Mouse (Mus musculus) spleen, postnatal 4 days (tissue): ENCODE data around the gene Tctn1.

Experiments
- DNase-seq, 2 experiments: peaks; one replicate each; pipeline ENCODE4 v3.0.0; 2022; ENCODE audit warnings: low spot score in 2 of 2

Tctn1 gene

DNA sequence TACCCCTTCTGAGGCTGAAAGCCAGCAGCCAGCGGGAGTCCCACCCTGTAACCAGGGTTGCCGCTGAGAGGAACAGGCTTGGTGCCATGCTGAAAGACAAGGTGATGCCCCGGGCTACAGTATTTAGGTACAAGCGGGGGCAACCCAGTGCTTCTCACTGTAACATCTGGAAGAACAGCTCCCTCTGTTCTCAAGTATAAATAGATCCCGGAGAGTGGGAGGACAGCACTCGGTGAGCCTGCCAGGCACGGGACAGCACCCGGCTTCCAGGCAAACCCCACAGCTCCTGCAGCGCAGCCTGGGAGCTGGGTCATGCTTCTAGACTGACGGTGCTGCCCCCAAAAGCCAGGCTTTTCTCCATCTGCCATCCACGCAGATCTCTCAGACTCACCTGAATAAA is 16.7 kb downstream of the Tctn1 start:
- DNase-seq: no peak

DNA sequence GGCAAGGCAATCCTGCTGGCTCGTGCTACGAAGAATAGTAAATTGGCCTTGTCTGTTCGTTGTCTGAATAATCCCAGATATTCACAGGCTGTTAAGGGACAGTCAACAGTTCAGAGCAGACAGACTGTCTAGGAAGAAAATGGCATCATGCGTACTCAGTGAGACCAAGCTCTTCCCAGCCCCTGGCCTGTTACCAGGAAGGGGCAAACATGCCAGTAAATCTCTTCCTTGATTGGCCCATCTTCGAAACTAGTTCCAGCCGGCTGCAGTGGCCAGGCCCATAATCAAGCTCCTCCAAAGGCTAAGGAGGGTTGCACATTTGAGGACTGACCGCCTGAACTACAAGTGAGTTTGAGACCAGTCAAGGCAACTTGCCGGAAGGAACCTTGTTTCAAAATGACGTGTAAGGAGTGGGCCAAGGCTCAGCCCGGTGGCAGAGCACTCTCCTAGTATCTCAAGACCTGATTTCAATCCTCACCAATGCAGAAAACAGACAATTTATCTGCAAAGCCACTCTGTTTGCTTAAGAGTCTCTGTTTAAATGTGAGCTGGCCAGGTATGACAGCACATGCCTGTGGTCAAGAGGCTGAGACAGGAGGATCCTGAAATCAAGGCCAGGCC is 17.6 kb downstream of the Tctn1 start:
- DNase-seq: no peak

DNA sequence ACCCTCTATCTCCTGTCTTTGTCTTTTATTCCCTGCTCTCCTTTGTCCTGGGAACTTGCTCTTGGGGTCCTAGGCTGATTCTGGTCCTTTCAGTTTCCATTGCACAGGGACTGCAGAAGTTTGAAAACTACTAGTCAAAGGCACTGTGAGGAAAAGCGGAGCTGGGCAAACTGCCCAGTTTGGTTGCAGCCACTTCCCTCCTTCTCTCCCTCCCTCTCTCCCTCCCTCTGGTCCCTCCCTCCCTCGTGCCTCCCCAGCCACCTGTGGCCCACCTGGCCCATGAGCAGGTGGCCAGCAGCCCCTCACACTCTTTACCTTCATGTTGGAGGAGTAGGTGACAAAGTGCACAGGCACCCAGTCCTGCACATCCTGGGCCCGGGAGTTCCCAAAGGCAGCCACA is 19.1 kb downstream of the Tctn1 start:
- DNase-seq: no peak

DNA sequence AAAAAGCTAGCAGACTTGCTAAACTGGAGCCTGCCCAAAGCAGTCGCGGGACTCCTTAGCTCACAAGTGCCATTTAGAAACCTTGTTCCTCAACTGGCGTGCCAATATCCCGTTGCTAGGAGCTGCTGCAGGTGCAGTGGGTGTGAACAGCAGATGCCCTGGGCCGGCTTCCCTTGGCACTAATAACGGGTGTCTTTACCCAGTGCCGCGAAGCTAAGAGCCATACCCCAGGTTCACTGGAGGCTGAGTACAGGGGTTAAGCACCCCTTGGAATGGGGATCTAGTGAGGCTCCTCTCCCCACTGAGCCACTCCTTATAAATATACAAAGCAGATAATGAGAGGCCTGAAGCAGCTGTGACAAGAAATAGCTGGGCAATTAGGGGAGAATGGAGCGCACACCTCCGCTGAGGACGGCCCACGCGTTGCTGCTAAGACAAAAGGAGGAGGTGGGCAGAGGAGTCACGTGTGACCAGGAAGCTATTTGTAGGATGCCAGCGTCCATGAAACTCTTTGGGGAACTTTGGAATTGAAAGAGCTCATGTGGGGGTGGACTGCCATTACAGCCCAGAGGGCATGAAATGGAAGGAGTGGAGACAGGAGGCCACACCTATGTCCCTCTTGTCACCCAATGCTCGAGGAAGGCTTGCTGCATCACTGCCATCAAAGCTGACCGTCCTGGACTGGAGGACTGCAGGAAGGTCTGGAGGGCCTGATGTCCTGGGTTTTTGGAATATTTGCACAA is 20.3 kb downstream of the Tctn1 start:
- DNase-seq: no peak

DNA sequence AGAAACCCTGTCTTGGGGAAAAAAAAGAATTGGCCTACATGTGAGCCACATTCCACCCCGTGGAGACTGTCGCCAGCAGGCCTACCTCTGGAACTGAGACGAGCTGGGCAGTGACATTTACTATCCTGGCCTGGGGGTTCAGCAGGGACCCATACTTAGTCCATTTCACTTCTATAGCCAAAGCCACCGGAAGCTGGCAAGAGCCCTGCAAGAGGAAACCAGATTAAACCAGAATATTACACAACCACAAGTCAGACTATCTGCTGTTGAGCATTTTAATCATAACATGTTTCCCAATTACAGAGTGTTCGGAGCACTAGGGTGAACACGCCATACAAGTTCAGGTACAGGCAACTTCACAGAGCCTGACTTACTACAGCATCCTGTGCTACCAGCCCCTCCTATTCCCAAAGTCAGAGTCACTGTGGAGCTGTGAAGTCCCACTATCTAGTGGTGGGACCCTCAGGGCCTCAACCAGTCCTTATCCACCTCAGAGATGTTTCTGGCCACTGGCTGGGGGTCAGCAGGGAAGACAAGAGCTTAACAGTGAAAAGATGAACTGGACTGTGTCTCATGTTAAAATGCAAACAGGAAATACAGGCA is 21.6 kb downstream of the Tctn1 start:
- no peak for DNase-seq

DNA sequence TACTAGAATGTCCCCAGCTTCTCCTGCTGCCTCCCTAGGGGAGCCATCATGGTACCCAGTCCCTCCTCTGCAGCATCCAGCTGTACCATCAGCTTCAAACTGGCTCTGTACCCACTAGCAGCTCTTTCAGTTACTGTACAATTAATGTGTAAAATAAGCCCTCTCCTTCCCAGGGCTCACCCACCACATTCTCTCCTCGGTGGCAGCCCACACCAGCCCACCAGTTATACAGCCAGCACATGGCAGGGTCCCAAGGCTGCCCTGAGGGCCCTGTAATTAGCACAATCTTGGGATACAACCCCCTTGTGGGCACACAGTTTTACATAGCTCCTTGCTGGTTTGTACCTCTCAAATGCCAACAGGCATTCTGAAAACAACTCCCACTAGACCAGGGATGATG is 23.3 kb downstream of the Tctn1 start:
- no peak for DNase-seq

DNA sequence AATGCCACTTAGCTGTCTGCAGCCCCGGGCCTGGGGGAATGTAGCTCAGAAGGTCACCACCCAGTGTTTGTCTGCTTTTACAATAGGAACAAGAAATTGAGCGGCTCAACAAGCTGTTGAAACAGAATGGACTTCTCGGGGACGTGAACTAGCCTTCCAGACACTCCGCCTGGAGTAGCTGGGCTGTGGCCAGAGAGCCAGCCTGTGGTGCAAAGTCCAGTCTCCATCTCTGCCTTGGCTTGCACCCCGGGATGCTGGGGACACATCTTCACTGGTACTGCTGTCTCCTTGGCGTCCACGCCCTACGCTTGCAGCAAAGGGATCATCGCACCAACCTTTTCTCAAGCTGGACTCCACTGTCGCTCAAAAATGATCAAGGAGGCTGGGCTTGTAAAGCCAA is 23.7 kb downstream of the Tctn1 start:
- DNase-seq: no peak

DNA sequence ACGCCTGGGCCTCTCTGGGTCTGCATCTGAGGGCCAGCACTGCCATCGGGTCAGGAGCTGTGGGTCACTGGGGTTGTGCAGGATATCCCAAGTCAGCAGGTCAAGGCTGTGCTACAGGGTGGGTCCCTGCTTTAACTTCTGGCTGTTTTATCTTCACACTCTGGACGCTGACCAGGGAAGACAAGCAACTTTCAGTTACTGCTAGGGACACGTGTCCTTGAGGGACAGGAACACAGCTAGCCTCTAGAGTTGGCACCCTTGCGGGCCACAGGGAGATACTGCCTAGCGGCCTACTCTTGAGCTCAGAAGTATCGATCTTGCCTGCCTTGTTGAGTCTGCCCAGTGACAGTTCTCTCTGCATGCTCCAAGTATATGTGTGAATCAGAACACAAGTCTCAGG is 24.6 kb downstream of the Tctn1 start:
- DNase-seq: no peak

DNA sequence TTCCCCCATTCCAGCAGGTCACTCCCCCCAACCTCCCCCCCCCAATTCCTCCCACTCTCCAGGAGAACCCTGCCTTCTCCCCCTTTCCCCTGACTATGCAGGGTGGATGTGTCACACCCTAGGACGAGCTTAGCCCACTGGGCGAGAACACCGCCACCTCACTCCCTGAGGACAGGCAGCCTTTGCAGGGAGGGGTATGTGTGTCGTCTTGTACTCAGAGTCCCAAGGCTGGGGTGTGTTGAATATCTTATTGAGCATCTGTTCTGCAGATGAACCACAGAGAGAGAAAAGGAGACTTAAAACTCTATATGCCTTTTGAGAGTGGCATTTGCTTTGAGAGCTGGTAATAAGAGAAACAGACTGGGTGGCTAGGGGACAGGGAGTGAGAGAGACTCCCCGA is 27.1 kb downstream of the Tctn1 start:
- no peak for DNase-seq

DNA sequence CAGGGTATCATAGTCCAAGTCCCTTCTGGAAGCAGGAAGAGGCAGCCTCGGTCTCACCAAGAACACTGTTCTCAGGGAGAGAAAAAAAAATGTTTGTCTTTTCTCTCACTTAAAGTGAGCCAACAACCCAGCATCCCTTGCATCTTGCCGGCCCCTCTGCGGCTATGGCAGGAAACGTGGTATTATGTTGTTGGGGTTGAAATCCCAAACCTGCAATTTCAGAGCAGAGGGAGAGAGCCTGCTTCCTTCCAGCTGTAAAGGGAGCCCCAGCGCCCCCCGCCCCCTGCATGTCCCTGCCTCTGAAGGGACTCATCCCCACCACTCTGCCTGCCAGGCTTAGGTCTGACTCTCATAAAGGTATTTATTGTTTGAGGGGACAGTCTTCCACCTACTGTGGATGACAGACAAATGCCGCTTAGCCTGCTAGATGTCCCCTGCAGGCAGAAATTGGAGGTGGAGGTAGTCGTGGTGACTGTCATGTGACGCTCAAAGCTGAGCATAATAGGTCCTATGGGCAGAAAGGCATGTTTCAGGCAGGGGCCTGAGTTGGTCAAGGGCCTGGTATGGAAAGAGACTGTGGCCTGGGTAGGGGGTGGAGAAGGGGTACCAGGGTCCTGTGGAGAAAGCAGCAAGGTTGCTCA is 28.9 kb downstream of the Tctn1 start:
- DNase-seq: no peak

DNA sequence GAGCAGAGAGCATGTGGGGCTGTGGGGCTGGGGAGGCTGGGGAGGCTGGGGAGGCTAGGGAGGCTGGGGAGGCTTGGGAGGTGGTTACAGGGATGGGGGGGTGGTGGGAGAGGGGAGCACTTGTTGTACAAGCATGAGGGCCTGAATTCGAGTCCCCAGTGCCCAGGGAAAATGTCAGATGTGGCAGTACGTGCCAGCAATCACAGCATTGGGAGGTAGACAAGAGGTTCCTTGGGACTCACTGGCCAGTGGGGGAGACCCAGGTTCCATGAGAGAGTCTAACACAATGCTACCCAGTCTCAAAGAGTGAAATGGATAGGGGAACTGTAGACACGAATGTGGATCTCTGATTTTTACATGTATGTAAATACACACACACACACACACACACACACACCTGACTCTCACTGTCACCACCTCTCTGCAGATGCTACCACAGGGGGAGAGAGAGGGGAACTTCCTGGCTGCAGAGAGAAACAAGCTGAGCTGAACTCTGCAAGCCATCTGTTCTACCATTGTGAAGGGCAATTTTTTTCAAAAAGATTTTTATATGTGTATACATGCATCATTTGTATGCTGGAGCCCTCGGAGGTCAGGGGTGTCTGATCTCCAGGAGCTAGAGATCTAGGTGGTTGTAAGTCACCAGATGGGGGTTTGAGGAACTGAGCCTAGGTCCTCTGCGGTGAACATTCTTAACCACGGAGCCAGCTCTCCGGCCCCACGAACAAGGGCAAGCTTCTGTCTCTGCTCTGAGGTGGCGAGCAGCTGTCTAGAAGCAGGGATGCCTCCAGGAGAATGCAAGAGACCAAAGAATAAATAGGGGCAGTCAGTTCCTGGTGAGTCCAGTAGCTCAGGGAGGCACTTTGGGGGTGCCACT is 29.7 kb downstream of the Tctn1 start:
- DNase-seq: peak; percentile 43 to 74

DNA sequence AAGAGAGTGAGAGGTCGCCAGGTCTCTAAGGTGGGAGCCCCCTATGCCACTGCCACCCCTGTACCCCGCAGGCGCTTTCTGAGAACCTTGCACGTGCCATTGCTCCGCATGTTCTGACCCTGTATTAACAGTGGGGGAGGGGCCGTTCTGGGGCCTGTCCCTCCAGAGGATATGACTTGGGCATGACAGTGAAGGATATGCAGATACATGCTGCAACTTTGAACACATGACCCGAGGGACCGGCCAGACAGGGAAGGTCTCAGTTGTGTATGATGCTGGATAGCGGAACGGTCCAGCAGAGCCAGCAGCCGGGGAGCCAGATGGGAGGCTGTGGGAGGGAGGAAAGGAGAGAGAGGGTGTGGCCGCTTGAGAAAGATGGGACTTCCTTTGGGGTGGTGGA is 30.6 kb downstream of the Tctn1 start:
- DNase-seq: peak; percentile 50 to 80

DNA sequence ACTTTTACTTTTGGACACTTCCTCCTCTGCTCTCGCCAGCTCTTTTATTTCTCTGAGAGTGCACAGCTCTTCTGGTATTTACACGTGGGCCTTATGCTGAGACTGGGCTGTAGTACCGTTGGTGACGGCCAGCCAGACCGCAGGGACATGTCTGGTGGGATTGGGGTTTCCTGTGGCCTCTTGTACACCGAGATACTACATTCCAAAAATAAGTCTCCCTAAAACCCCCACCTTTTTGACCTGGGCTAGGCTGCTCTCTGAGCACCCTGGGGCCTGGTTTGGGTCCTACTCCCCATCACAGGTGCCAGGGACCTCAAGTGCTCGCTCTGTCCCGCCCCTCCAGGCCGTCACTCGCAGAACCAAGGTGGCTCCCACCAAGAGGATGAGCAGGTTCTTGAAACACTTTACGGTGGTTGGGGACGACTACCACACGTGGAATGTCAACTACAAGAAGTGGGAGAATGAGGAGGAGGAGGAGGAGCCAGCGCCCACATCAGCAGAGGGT is 31.1 kb downstream of the Tctn1 start:
- no peak for DNase-seq

DNA sequence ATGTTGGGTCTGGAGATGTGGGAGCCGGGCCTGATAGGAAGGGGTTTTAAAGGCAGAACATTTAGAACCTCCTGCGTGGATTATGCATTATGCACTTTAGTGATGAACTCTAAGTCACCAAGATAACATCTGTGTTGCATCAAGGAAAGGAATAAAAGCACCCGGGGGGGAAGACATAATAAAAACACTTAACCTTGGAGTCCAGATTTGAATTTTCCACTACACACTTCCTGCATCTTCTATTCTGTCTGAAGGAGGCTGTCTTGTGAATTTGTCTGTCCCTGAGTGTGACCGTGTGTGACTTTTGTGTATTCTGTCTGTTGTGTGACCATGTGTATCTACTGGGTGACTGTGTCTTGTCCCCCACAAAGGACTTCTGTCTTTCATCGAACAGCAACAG is 32.3 kb downstream of the Tctn1 start:
- no peak for DNase-seq

DNA sequence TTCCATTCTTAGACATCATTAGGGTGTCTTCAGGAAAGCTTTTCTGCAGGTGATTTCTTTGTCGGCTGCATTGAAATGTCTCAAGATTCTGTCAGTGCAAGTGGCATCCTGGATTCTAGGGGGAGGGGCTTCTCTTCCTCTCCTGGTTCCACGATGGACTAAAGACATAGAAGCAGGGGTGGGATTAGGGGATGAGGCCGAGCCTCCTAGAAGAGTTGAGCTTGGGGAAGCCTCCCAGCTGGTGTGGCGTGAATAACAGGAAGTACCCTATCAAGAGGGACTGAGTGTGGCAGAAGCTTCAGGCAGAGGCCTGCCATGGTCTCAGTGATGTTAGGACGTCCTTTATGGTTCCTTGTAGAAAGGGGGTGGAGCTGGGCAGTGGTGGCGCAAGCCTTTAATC is 32.8 kb downstream of the Tctn1 start:
- no peak for DNase-seq

DNA sequence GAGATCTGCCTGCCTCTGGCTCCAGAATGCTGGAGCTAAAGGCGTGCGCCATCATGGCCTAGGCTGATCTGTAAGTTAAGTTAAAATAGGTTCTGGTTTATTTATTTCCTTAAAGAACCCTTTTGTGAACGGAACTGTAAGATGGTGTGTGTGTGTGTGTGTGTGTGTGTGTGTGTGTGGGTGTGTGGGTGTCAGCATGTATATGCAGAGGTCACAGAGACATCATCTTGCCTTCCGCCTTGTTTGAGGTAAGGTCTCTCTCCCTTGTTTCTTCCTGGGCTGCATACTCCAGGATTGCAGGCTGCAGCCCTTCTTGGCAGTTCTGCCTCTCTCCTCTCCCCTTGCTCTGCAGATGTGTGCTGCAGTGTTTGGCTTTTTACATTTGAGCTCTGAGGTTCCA is 33.4 kb downstream of the Tctn1 start:
- DNase-seq: no peak

DNA sequence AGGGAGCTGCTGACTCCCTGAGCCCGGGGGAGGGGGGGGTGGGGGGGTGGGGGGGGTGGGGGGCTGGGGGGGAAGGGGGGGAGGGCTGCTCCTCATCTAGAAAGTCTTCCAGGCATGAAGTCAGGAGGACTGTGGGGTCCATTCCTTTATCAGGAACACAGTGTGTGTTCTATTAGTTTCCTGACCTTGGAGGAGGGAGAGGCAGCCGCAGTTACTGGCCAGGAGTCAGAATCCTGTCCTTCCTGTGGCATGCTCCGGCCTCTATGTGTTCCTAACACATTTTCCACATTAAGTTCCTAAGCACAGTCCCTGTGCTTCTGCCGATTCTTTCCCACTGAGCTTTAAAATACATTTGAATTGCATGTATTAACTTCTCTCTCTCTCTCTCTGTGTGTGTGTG is 35.5 kb downstream of the Tctn1 start:
- DNase-seq: no peak

DNA sequence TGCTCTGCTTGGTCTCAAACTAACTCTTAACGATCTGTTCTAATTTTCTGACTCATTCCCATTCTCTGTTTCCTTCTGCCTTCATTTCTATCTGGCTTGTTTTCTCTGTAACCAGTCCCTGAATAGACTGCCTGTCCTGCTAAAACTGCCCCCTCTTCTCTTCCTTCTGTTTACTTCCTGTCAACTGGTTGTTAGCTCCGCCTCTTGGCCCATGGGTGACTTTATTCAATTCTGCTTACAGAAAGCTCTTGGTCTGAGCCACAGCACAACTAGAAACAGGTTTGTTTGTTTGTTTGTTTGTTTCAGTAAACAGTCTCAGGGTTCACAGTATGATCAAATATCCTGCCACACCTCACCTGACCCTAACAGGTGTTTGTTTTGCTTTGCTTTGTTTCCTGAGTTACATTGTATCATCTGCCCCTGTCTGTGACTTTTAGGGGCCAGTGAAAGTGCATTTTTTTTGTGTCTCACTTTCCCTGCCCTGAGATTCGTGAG is 35.9 kb downstream of the Tctn1 start:
- no peak for DNase-seq

DNA sequence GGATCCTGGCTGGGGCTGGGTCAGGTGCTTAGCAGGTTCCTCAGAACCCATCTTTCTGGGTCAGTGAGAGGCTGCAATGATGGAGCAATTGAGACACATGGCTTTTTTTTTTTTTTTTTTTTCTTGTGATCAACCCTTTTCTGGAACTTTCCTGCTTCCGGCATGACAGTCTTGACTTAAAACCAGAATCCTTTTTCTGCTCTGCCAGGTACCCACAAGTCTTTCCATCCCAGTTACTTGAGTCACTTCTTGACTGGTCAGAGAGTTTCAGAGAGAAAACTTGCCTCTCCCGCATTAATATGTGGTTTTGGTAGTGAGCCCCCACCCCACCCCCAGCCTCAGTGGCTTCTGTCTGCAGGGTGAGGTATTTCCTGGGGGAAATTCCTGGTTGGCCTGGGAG is 40.0 kb downstream of the Tctn1 start:
- no peak for DNase-seq

DNA sequence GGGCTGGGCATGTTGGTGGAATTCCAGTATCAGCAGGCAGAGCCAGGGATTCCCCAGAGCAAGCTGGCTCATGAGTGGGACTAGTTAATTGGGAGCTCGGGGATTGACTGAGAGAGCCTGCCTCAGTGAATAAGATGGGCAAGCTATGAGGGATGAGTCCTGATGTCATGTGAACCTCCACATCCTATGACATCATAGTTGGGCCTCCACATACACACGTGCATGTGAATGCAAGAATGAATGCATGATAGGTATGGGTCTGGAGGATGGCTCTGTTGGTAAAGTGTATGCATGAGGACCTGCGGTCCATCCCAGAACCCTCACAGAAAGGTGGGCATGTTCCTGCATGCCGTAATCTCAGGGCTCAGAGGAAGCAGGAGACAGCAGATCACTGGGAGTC is 43.2 kb downstream of the Tctn1 start:
- DNase-seq: no peak
